Mouse (Mus musculus): ENCODE results near the gene Ticrr. TPM values are rescaled to one million over a fixed set of nuclear protein-coding genes. Genes with fewer than 3 reads are reported as not detected.

Ticrr gene
- polyA plus RNA-seq, 1 experiment from 2014 or later, result 20.8 TPM

DNA sequence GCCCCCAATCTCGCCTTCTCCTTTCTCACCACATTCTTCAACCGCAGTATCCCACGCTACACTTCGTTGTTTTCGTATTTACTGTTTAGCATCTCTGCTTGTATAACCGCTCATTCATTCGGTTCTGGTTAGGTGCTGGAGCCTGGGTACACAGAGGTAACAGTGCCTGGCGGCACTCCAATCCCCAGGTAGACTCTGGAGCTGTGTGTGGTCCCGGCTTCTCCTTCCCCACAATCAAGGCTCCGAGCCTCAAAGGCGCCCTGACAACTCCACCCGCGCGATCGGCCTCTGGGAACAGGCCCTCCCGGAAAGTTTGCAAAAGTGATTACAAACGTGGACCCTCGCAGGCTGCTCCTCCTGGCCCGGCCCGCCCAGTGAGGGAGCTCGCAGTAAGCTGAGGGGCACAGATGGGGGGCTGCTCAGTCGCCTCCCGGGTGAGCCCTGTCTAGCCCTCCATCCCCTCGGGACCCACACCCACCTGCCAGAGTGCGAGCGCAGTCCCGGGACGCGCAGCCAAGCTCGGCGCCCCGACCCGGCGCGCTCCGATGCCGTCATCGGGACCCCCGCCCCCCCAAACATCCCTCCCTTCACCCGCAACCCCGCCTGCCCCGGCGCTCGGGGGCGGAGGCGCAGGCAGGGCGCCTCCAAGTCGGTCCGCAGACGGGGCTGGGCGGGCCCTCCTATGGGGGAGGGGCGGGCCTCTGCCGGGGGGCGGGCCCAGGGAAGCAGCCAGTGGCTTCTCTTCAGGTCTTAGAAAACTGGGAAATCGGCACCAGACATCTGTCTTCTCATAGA is 55.4 kb downstream of the Ticrr start, which contains the start of gene Kif7:
Gene Kif7 (minus strand): TSS at position 534 of the 795 bp plus-strand sequence.
- Histone ChIP-seq H3K4me1 (ENCODE audit: insufficient read depth) (no peaks in the 10 kb centered on the region), H3K27ac (ENCODE audit: low read depth) (no peak within 1 kb of the TSS), H3K9ac (peak within 1 kb of the TSS; percentile 71), H3K4me3 (ENCODE audit: low read depth, low read length) (peak within 1 kb of the TSS; percentile 85), H3K36me3 (ENCODE audit: insufficient read depth) (peaks cover 4% of the 10 kb centered on the region; the same call in 1 of the 2 replicates), H3K4me2 (peak within 1 kb of the TSS; percentile 79), H3K27me3 (ENCODE audit: insufficient read depth, low read length) (peaks cover 12% of the 10 kb centered on the region; the same call in 1 of the 2 replicates), H3K9me3 (ENCODE audit: low read depth, low read length) (no peaks in the 10 kb centered on the region)
- ATAC-seq (ENCODE audit: insufficient read depth) (peak; percentile 94), DNase-seq (peak; percentile 92)
- WGBS, result under 1% methylated on average over 43 of the region's 55 CpGs
- no peak for TF ChIP-seq CTCF (IDR thresholded peaks at IDR 0.05; ENCODE audit: low read depth)

DNA sequence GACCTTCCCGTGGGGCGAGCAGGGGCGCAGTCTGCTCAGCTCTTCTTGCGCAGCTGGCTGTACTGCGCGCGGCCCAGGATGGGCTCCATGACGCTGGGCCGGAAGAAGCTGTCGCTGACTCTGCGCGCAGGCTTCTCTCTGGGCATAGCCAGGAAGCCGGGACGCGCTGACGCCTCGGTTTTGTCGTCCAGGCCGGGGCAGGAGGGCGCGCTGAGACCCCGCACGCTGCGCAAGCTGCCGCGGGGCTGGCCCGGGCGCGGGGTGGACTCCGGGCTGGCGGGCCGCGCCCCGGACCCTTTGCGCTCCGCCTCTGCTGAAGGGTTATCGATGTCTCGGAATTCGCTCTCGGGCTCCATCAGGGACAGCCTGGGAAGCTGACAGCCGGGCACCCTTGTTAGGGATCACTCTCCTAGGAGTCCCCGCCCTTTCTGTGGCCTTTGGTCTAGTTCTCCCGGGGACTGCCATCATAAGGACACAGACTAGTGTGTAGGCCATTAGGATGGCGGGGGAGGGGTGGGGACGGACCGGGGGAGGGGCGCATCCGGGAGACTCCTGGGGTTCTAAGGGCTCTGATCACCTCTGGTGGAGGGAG is 61.5 kb downstream of the Ticrr start:
- Histone ChIP-seq H3K4me3 (ENCODE audit: low read depth, low read length) (peak overlapping the region; percentile 59), H3K36me3 (ENCODE audit: insufficient read depth) (no peaks in the 10 kb centered on the region), H3K4me1 (ENCODE audit: insufficient read depth) (no peaks in the 10 kb centered on the region), H3K27me3 (ENCODE audit: insufficient read depth, low read length) (peaks cover 8% of the 10 kb centered on the region; the same call in 1 of the 2 replicates), H3K9ac (peak overlapping the region; percentile 69), H3K4me2 (peak overlapping the region; percentile 89), H3K27ac (ENCODE audit: low read depth) (peak overlapping the region; percentile 50; the same call in 1 of the 2 replicates), H3K9me3 (ENCODE audit: low read depth, low read length) (no peaks in the 10 kb centered on the region)
- no peak for TF ChIP-seq CTCF (IDR thresholded peaks at IDR 0.05; ENCODE audit: low read depth)
- DNase-seq (peak; percentile 85), ATAC-seq (ENCODE audit: insufficient read depth) (peak; percentile 89)
- under 1% methylated on average over 48 of the region's 48 CpGs for WGBS

DNA sequence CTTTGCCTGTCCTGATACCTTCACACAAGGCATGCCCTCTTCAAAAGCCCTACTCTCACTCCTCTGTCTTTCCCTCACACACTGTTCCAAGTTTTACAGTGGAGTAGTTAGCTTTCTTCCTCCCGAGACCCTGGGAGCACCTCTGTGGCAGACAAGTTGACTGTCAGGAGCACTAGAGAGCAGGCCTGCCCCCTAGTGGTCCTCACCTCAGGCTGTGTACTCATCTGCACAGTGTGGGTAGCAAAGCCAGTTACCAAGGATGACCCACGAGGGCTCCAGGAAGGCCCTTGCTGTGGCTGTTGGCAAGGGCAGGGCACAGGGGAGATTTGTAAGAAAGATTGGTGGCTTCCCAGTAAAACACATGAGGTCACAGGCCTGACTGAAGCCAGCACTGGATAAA is 67.1 kb downstream of the Ticrr start:
- Histone ChIP-seq H3K4me3 (ENCODE audit: low read depth, low read length) (no peak overlapping the region), H3K9me3 (ENCODE audit: low read depth, low read length) (no peaks in the 10 kb centered on the region), H3K27ac (ENCODE audit: low read depth) (no peak overlapping the region), H3K9ac (no peak overlapping the region), H3K4me1 (ENCODE audit: insufficient read depth) (no peaks in the 10 kb centered on the region), H3K27me3 (ENCODE audit: insufficient read depth, low read length) (peaks cover 8% of the 10 kb centered on the region), H3K4me2 (no peak overlapping the region), H3K36me3 (ENCODE audit: insufficient read depth) (no peaks in the 10 kb centered on the region)
- TF ChIP-seq CTCF (IDR thresholded peaks at IDR 0.05; ENCODE audit: low read depth), result peak; percentile 87
- DNase-seq (peak; percentile 76), ATAC-seq (ENCODE audit: insufficient read depth) (no peak)
- WGBS, result 3% methylated on average over 2 of the region's 2 CpGs

DNA sequence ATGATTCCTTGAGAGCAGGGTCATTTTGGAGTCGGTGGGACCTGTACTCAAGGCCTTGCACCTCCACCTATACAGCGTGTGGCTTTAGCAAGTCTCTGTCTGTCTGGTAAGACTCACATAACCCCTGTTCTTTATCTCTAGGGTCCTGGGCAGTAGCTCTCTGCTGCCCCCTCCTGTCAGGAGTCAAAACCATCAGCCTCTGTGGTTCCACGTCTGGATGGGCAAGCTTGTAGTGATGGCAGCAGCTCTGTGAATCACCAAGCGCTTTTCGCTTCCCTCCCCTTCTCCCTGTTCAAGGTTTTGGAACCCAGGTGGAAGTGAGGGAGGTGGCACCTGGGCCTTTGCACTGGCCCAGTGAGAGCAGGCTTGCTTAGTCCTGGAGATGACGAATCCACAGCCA is 68.2 kb downstream of the Ticrr start:
- no peaks in the 10 kb centered on the region for H3K4me1 ChIP-seq (ENCODE audit: insufficient read depth)
- H3K27ac ChIP-seq (ENCODE audit: low read depth), result no peak overlapping the region
- H3K36me3 ChIP-seq (ENCODE audit: insufficient read depth), result no peaks in the 10 kb centered on the region
- TF ChIP-seq CTCF (IDR thresholded peaks at IDR 0.05; ENCODE audit: low read depth), result peak; percentile 91
- H3K27me3 ChIP-seq (ENCODE audit: insufficient read depth, low read length), result peaks cover under 1% of the 10 kb centered on the region
- peak; percentile 39; the same call in 1 of the 2 replicates for ATAC-seq (ENCODE audit: insufficient read depth)
- DNase-seq, result peak; percentile 84
- 33% methylated on average over 6 of the region's 6 CpGs for WGBS
- H3K9me3 ChIP-seq (ENCODE audit: low read depth, low read length), result no peaks in the 10 kb centered on the region
- no peak overlapping the region for H3K9ac ChIP-seq
- no peak overlapping the region for H3K4me3 ChIP-seq (ENCODE audit: low read depth, low read length)
- no peak overlapping the region for H3K4me2 ChIP-seq

DNA sequence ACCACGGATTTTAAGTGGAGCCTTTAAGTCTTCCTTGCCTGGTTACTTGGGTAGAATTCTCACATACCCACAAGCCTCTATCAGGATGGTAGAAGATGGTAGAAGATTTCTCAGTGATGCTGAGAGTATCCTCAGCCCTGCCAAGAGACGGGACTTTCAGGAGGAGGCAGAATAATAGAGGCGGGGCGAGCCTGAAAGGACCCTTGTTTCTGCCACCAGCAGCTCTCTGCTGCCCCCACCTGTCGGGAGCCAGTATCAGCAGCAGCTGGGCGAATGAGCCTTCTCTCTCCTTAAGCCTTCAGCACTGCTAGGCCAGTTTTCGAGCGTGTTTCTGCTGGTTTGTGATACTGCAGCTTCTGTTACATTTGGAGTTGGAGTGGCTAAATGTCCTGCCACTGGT is 69.2 kb downstream of the Ticrr start:
- WGBS, result 9% methylated on average over 8 of the region's 8 CpGs
- no peaks in the 10 kb centered on the region for H3K4me1 ChIP-seq (ENCODE audit: insufficient read depth)
- no peaks in the 10 kb centered on the region; the same call in 1 of the 2 replicates for H3K27me3 ChIP-seq (ENCODE audit: insufficient read depth, low read length)
- peak; percentile 90 for TF ChIP-seq CTCF (IDR thresholded peaks at IDR 0.05; ENCODE audit: low read depth)
- no peak overlapping the region for H3K27ac ChIP-seq (ENCODE audit: low read depth)
- no peak overlapping the region for H3K4me3 ChIP-seq (ENCODE audit: low read depth, low read length)
- DNase-seq (peak; percentile 90), ATAC-seq (ENCODE audit: insufficient read depth) (peak; percentile 56)
- no peak overlapping the region for H3K4me2 ChIP-seq
- H3K9me3 ChIP-seq (ENCODE audit: low read depth, low read length), result no peaks in the 10 kb centered on the region
- no peaks in the 10 kb centered on the region for H3K36me3 ChIP-seq (ENCODE audit: insufficient read depth)
- no peak overlapping the region for H3K9ac ChIP-seq

DNA sequence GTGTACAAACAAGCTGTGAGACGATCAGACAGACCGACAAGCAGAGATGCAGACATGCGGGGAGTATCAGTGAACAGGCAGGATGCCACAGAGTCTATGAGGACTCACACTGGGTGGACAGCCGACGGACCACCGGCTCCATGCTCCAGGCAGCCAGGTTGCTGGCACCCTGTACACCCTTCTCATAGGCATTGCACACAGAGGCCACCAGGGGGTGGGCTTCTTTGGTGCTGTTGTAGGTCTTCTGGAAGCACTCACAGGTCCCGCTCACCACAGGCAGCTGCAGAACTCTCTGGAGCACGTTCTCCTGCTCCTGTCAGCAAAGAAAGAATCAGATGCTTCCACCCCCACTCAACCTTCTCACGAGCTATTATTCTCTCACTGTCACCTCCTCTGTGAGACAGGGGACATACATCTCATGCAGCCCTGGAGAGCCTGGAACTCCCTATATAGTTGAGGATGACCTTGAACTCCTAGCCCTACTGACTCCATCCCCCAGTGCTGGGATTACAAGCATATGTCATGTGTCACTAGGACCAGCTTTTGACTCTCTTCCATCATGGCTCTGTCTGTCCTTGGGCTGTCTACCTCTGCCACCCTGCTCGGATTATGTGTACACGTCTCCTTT is 69.9 kb downstream of the Ticrr start:
- Histone ChIP-seq H3K36me3 (ENCODE audit: insufficient read depth) (no peaks in the 10 kb centered on the region), H3K27me3 (ENCODE audit: insufficient read depth, low read length) (no peaks in the 10 kb centered on the region; the same call in 1 of the 2 replicates), H3K27ac (ENCODE audit: low read depth) (no peak overlapping the region), H3K4me1 (ENCODE audit: insufficient read depth) (no peaks in the 10 kb centered on the region), H3K9me3 (ENCODE audit: low read depth, low read length) (no peaks in the 10 kb centered on the region), H3K9ac (no peak overlapping the region), H3K4me2 (no peak overlapping the region), H3K4me3 (ENCODE audit: low read depth, low read length) (no peak overlapping the region)
- WGBS, result 63% methylated on average over 11 of the region's 11 CpGs
- DNase-seq (peak; percentile 25), ATAC-seq (ENCODE audit: insufficient read depth) (no peak; the same call in 1 of the 2 replicates)
- peak; percentile 52 for TF ChIP-seq CTCF (IDR thresholded peaks at IDR 0.05; ENCODE audit: low read depth)

DNA sequence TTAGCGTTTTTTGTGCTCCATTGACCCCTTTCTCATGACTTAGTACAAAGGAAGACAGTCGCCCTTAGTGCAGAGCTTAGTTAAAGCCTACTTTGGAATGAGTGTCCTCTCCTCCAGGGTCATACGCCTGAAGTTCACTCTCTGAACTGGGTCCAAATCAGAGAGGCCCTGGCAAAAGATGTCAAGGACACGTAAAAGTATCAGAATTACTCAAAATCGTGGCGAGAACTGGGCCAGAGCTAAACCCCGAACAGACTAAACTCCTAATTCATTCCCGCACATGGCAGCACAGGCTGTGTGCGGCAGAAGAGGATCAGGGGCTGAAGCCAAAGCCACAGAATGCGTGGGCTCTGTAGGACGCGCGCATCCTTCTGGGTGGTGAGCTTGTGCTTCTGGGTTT is 71.4 kb downstream of the Ticrr start:
- no peak overlapping the region for H3K4me2 ChIP-seq
- no peaks in the 10 kb centered on the region for H3K9me3 ChIP-seq (ENCODE audit: low read depth, low read length)
- H3K27ac ChIP-seq (ENCODE audit: low read depth), result no peak overlapping the region
- no peak overlapping the region for H3K4me3 ChIP-seq (ENCODE audit: low read depth, low read length)
- H3K36me3 ChIP-seq (ENCODE audit: insufficient read depth), result no peaks in the 10 kb centered on the region
- no peaks in the 10 kb centered on the region for H3K4me1 ChIP-seq (ENCODE audit: insufficient read depth)
- WGBS, result 71% methylated on average over 13 of the region's 13 CpGs
- ATAC-seq (ENCODE audit: insufficient read depth) (no peak), DNase-seq (no peak)
- no peak overlapping the region for H3K9ac ChIP-seq
- no peak for TF ChIP-seq CTCF (IDR thresholded peaks at IDR 0.05; ENCODE audit: low read depth)
- H3K27me3 ChIP-seq (ENCODE audit: insufficient read depth, low read length), result no peaks in the 10 kb centered on the region; the same call in 1 of the 2 replicates

Data from lung, embryonic 14.5 days (tissue).